Mouse (Mus musculus): ENCODE results near the gene Git2. TPM values are rescaled to one million over a fixed set of nuclear protein-coding genes. Genes with fewer than 3 reads are reported as not detected.

Gene Git2
- total RNA-seq, 1 experiment, result 29.8 TPM

DNA sequence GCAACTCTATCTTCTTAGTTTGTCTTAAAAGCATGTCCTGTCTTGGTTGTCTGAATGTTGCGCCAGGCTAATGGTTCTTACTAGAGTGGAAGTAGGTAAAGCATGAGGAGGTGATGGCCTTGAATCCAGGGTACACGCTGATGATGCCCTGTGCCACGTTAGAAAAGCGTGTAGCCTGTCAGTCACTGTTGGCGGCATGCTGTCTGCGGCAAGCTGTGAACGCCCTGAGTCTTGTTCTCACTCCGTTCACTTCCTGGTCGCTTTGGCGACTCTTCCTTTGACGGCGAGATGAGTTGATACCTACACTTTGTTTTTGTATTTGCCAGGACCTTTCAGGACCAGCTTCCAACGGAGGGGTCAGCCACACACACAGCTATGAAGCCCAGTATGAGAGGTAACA, 27.9 kb upstream of the Git2 start:
- Histone ChIP-seq H3K27ac (ENCODE audit: insufficient read depth, low read depth, low read length, poor library complexity, severe bottlenecking) (no peak overlapping the region), H3K36me3 (ENCODE audit: control insufficient read depth, insufficient read depth, low read length, poor library complexity, severe bottlenecking) (peaks cover 34% of the 10 kb centered on the region), H3K4me3 (ENCODE audit: insufficient read depth in 1 of 2, low read depth in 1 of 2, low read length in 2 of 2, poor library complexity in 1 of 2, severe bottlenecking in 1 of 2) (no peak overlapping the region), H3K9ac (ENCODE audit: insufficient read depth, low read depth, low read length, poor library complexity, severe bottlenecking) (no peak overlapping the region), H3K9me3 (ENCODE audit: control insufficient read depth, insufficient read depth, low read depth, low read length) (no peaks in the 10 kb centered on the region), H3K4me1 (ENCODE audit: control insufficient read depth in 2 of 2, insufficient read depth in 2 of 2, low read length in 2 of 2, poor library complexity in 1 of 2) (peaks cover 10 to 31% of the 10 kb centered on the region in 2 experiments)
- peak; percentile 25; the same call in 1 of the 2 replicates for TF ChIP-seq HCFC1 (IDR thresholded peaks at IDR 0.05; ENCODE audit: borderline replicate concordance, insufficient read depth, low read length)
- TF ChIP-seq ZNF384 (IDR thresholded peaks at IDR 0.05; ENCODE audit: low read depth, low read length), result no peak
- DNase-seq (ENCODE audit: low read depth, low spot score), result no peak
- in situ Hi-C loops (cut with MboI; ENCODE audit: low sequenced_read_pairs in 2 of 2, unreplicated experiment in 2 of 2), result no loop called here

DNA sequence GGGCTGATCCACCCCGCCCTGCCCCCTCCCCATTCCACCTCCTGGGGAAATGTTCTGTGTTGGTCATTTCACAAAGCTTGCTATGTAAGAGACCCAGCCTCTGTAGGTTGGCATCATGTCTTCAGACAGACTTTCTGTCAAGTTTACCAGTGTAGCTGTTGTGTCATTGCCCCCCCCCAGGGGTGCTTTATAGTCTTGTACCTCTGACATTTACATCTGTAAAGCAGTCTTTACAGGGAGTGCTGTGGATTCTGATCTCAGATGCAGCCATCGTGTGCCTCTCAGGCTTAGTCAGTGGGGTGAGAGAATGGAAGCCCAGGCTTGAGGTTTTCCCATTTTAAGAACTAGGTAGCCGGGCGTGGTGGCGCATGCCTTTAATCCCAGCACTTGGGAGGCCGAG, 26.5 kb upstream of the Git2 start:
- DNase-seq (ENCODE audit: low read depth, low spot score), result no peak
- H3K36me3 ChIP-seq (ENCODE audit: control insufficient read depth, insufficient read depth, low read length, poor library complexity, severe bottlenecking), result peaks cover 34% of the 10 kb centered on the region
- H3K9ac ChIP-seq (ENCODE audit: insufficient read depth, low read depth, low read length, poor library complexity, severe bottlenecking), result no peak overlapping the region
- peaks cover 10 to 32% of the 10 kb centered on the region in 2 experiments for H3K4me1 ChIP-seq (ENCODE audit: control insufficient read depth in 2 of 2, insufficient read depth in 2 of 2, low read length in 2 of 2, poor library complexity in 1 of 2)
- TF ChIP-seq ZC3H11A (IDR thresholded peaks at IDR 0.05; ENCODE audit: borderline replicate concordance, low read depth, low read length) (no peak), HCFC1 (IDR thresholded peaks at IDR 0.05; ENCODE audit: borderline replicate concordance, insufficient read depth, low read length) (no peak), MAFK (IDR thresholded peaks at IDR 0.05; ENCODE audit: insufficient read depth, low read depth, low read length) (no peak), CHD2 (IDR thresholded peaks at IDR 0.05; ENCODE audit: low read depth, low read length) (no peak), ZNF384 (IDR thresholded peaks at IDR 0.05; ENCODE audit: low read depth, low read length) (no peak)
- H3K4me3 ChIP-seq (ENCODE audit: insufficient read depth in 1 of 2, low read depth in 1 of 2, low read length in 2 of 2, poor library complexity in 1 of 2, severe bottlenecking in 1 of 2), result no peak overlapping the region
- peak overlapping the region; percentile 90 for H3K27ac ChIP-seq (ENCODE audit: insufficient read depth, low read depth, low read length, poor library complexity, severe bottlenecking)
- in situ Hi-C loops (cut with MboI; ENCODE audit: low sequenced_read_pairs in 2 of 2, unreplicated experiment in 2 of 2), result no loop called here
- H3K9me3 ChIP-seq (ENCODE audit: control insufficient read depth, insufficient read depth, low read depth, low read length), result no peaks in the 10 kb centered on the region

DNA sequence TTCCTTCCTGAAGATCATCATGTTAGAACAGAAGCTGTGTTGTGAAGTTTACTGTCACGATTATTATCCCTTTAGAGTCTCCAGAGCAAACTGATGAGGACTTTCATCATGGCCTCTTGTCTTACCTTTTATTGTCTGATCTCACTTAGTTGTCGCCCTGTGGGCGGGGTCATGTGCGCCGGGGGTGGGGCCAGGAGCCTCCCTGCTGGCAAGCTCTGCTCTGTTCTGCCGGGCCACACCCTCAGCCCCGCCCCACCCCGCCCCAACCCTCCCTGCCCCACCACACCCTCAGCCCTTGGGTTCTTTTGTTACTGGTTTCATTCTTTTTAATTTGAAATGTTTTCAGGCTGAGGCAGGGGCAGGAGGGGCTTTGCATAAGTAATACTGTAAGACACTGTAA, 25.7 kb upstream of the Git2 start:
- no peaks in the 10 kb centered on the region for H3K9me3 ChIP-seq (ENCODE audit: control insufficient read depth, insufficient read depth, low read depth, low read length)
- peaks cover 31% of the 10 kb centered on the region for H3K36me3 ChIP-seq (ENCODE audit: control insufficient read depth, insufficient read depth, low read length, poor library complexity, severe bottlenecking)
- peaks cover 12 to 32% of the 10 kb centered on the region in 2 experiments for H3K4me1 ChIP-seq (ENCODE audit: control insufficient read depth in 2 of 2, insufficient read depth in 2 of 2, low read length in 2 of 2, poor library complexity in 1 of 2)
- DNase-seq (ENCODE audit: low read depth, low spot score), result no peak
- in situ Hi-C loops (cut with MboI; ENCODE audit: low sequenced_read_pairs in 2 of 2, unreplicated experiment in 2 of 2), result no loop called here
- no peak overlapping the region for H3K9ac ChIP-seq (ENCODE audit: insufficient read depth, low read depth, low read length, poor library complexity, severe bottlenecking)
- TF ChIP-seq ZNF384 (IDR thresholded peaks at IDR 0.05; ENCODE audit: low read depth, low read length) (no peak), ZC3H11A (IDR thresholded peaks at IDR 0.05; ENCODE audit: borderline replicate concordance, low read depth, low read length) (no peak), CHD2 (IDR thresholded peaks at IDR 0.05; ENCODE audit: low read depth, low read length) (no peak), HCFC1 (IDR thresholded peaks at IDR 0.05; ENCODE audit: borderline replicate concordance, insufficient read depth, low read length) (no peak), MAFK (IDR thresholded peaks at IDR 0.05; ENCODE audit: insufficient read depth, low read depth, low read length) (no peak)
- peak overlapping the region; percentile 22 to 37 for H3K4me3 ChIP-seq (ENCODE audit: insufficient read depth in 1 of 2, low read depth in 1 of 2, low read length in 2 of 2, poor library complexity in 1 of 2, severe bottlenecking in 1 of 2)
- peak overlapping the region; percentile 90 for H3K27ac ChIP-seq (ENCODE audit: insufficient read depth, low read depth, low read length, poor library complexity, severe bottlenecking)

DNA sequence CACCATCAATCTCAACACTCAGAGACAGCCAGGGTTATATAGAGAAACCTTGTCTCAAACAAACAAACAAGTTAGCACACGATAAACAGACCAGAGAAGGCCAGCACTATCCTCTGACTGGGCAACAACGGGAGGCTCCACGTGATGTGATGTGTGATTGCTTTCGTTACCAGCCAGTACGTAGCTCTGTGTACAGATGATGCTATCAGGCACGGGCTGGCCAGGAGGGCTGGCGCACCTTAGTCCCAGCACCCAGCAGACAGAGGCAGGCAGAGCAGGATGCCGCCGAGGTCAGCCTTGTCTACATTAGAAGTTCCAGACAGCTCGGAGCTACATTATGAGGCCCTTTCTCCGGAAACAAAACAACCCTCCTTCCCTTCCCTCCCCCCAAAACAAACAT, 24.5 kb upstream of the Git2 start:
- DNase-seq (ENCODE audit: low read depth, low spot score), result no peak
- Histone ChIP-seq H3K4me3 (ENCODE audit: insufficient read depth in 1 of 2, low read depth in 1 of 2, low read length in 2 of 2, poor library complexity in 1 of 2, severe bottlenecking in 1 of 2) (no peak overlapping the region), H3K27ac (ENCODE audit: insufficient read depth, low read depth, low read length, poor library complexity, severe bottlenecking) (no peak overlapping the region), H3K9ac (ENCODE audit: insufficient read depth, low read depth, low read length, poor library complexity, severe bottlenecking) (no peak overlapping the region), H3K9me3 (ENCODE audit: control insufficient read depth, insufficient read depth, low read depth, low read length) (no peaks in the 10 kb centered on the region), H3K4me1 (ENCODE audit: control insufficient read depth in 2 of 2, insufficient read depth in 2 of 2, low read length in 2 of 2, poor library complexity in 1 of 2) (peaks cover 15 to 36% of the 10 kb centered on the region in 2 experiments), H3K36me3 (ENCODE audit: control insufficient read depth, insufficient read depth, low read length, poor library complexity, severe bottlenecking) (peaks cover 26% of the 10 kb centered on the region)
- in situ Hi-C loops (cut with MboI; ENCODE audit: low sequenced_read_pairs in 2 of 2, unreplicated experiment in 2 of 2), result no loop called here
- no peak for TF ChIP-seq HCFC1 (IDR thresholded peaks at IDR 0.05; ENCODE audit: borderline replicate concordance, insufficient read depth, low read length)
- no peak for TF ChIP-seq MAFK (IDR thresholded peaks at IDR 0.05; ENCODE audit: insufficient read depth, low read depth, low read length)
- TF ChIP-seq ZNF384 (IDR thresholded peaks at IDR 0.05; ENCODE audit: low read depth, low read length), result no peak
- no peak for TF ChIP-seq CHD2 (IDR thresholded peaks at IDR 0.05; ENCODE audit: low read depth, low read length)
- no peak for TF ChIP-seq ZC3H11A (IDR thresholded peaks at IDR 0.05; ENCODE audit: borderline replicate concordance, low read depth, low read length)

DNA sequence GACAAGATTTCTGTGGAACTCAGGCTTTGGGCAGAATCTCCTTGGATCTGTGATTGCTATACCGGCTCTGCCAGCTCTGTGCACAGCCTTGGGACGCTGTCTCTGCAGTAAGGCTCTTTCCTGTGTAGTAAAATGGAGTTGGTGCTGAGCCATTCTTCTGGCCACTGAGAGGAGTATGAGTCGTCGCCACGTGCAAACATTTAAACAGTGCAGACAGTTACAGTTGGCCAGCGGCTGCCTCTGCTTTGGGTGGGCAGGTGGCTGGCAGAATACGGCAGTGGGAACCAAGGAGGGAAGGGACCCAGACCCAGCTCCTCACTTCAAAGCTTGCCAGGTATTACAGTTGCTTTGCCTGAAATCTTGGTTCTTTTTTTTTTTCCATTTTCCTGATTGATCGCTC, 21.9 kb upstream of the Git2 start:
- no peaks in the 10 kb centered on the region for H3K9me3 ChIP-seq (ENCODE audit: control insufficient read depth, insufficient read depth, low read depth, low read length)
- H3K9ac ChIP-seq (ENCODE audit: insufficient read depth, low read depth, low read length, poor library complexity, severe bottlenecking), result no peak overlapping the region
- in situ Hi-C loops (cut with MboI; ENCODE audit: low sequenced_read_pairs in 2 of 2, unreplicated experiment in 2 of 2), result no loop called here
- H3K36me3 ChIP-seq (ENCODE audit: control insufficient read depth, insufficient read depth, low read length, poor library complexity, severe bottlenecking), result peaks cover 9% of the 10 kb centered on the region; the same call in 1 of the 2 replicates
- H3K4me3 ChIP-seq (ENCODE audit: insufficient read depth in 1 of 2, low read depth in 1 of 2, low read length in 2 of 2, poor library complexity in 1 of 2, severe bottlenecking in 1 of 2), result 0 out of 4 replicates have a peak overlapping the region, but pooled peaks of 1 of the 2 experiments have one; percentile 22
- TF ChIP-seq ZC3H11A (IDR thresholded peaks at IDR 0.05; ENCODE audit: borderline replicate concordance, low read depth, low read length), result no peak
- TF ChIP-seq ZNF384 (IDR thresholded peaks at IDR 0.05; ENCODE audit: low read depth, low read length), result no peak
- DNase-seq (ENCODE audit: low read depth, low spot score), result no peak
- peaks cover 15 to 38% of the 10 kb centered on the region in 2 experiments for H3K4me1 ChIP-seq (ENCODE audit: control insufficient read depth in 2 of 2, insufficient read depth in 2 of 2, low read length in 2 of 2, poor library complexity in 1 of 2)
- H3K27ac ChIP-seq (ENCODE audit: insufficient read depth, low read depth, low read length, poor library complexity, severe bottlenecking), result no peak overlapping the region

Measured in ES-E14 (cell line).